Mouse (Mus musculus) lung, adult 2 months (tissue): ENCODE data around the gene Pgp.

ENCODE experiments used
- CTCF ChIP-seq: fragments of 200-500 bp; IDR thresholded peaks from 2 replicates; pipeline ENCODE4 v1.5.1; 2011; ENCODE audit warnings: mild to moderate bottlenecking, low read length, control low read depth; ENCODE audit not compliant: insufficient read depth
- POLR2A ChIP-seq: fragments of 200-500 bp; IDR thresholded peaks from 2 replicates; pipeline ENCODE4 v1.6.1; 2011; ENCODE audit warnings: low read depth, mild to moderate bottlenecking, control low read depth, low read length, borderline replicate concordance; ENCODE audit errors: extremely low read depth

DNA sequence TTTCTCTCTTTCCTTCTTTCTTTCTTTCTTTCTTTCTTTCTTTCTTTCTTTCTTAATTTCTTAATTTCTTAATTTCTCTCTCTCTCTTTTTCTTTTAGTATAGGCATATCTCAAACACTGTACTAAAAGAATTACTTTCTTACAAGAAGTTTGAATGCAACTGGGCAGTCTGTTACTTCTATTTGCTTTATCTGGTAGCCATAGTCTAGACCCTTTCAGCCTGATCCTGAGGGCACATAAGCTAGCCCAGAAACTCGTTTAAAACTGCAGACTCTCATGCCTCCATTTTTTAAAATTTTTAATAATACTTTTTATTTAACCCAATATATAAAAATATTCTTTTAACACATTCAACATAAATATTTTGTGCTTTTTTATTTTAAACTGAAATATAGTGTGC lies 9.2 kb downstream of the Pgp start:
- no peak for TF ChIP-seq CTCF
- TF ChIP-seq POLR2A, result no peak
